Mouse (Mus musculus): ENCODE data around the gene Dhx29.

- TF ChIP-seq CTCF (IDR thresholded peaks at IDR 0.05; ENCODE audit: control insufficient read depth, insufficient read depth, insufficient replicate concordance, low read depth, low read length) (no peak), POLR2A (IDR thresholded peaks at IDR 0.05; ENCODE audit: control insufficient read depth, low read depth, low read length) (no peak)
These were observed 40.0 kb upstream of the Dhx29 start for GRCm38 (mm10) chr13:112887234-112887633.
